Mouse (Mus musculus): Measurements from ENCODE around the gene Mme. TPM values are rescaled to one million over a fixed set of nuclear protein-coding genes. Genes with fewer than 3 reads are reported as not detected.

Gene Mme
- total RNA-seq, 1 experiment from 2014 or later = not detected

DNA sequence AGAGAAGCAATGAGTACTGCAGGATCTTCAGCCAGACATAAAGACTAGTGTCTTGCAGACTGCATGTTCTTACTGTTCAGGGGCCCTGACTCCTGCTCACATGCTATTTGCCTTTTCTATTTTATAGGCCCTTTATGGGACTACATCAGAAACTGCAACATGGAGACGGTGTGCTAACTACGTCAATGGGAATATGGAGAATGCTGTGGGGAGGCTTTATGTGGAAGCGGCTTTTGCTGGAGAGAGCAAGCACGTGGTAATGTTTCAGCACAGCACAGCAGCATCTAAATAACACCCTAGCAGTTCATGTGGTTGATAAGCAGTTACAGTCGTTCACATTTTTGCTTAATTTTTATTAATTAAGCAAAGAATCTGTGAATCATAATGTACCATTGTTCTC, 103.7 kb downstream of the Mme start:
- no peak for ATAC-seq (replicated peaks; ENCODE audit: insufficient number of reproducible peaks, low FRiP score, low TSS enrichment, poor library complexity, severe bottlenecking)

DNA sequence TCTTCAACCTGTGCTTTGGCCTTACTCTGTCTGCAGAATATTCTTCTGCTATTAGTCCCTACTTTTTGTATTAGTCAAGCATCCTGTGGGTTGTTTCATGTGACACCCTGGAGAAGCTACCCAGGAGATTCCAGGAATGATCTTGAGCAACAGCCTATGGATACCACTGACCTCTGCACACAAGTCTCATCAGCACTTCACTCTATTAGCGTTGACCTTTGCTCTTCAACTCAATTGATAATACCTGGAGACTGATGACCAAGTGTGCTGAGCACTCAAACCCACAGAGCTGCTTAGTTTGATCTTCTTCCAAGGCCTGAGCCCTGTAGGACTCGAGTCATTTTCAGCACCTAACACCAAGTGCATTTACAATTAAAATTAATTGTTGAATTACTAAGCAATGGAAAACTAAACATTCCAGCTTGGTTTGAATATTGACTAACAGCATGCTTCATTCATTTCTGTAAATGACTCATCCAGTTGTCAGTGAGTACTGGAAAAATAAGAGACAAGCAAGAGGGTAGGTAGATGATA, 107.6 kb downstream of the Mme start:
- no peak for ATAC-seq (replicated peaks; ENCODE audit: insufficient number of reproducible peaks, low FRiP score, low TSS enrichment, poor library complexity, severe bottlenecking)

GRCm38 (mm10) chr3:63350242-63350641, 108.9 kb downstream of the Mme start:
- no peak for ATAC-seq (replicated peaks; ENCODE audit: insufficient number of reproducible peaks, low FRiP score, low TSS enrichment, poor library complexity, severe bottlenecking)

DNA sequence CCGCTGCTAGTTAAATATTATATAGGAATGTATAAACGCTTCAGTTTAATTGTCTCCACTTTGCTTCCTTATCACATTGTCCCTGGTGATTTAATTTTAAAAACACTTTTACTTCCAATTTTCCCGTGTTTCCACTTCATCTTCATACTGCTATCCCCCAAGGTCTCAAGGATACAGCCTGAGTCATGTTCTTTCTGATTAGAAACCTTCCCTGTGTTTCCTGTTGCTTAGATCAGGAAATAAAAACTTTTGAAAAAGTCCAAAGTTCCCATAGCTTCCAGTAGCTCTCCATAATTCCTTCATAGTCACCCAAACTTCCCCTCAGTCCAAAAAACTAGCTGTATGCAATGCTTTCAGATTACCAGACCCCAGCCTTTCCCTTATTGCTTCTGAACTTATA, 109.4 kb downstream of the Mme start:
- ATAC-seq (replicated peaks; ENCODE audit: insufficient number of reproducible peaks, low FRiP score, low TSS enrichment, poor library complexity, severe bottlenecking) = no peak

- no peak for ATAC-seq (replicated peaks; ENCODE audit: insufficient number of reproducible peaks, low FRiP score, low TSS enrichment, poor library complexity, severe bottlenecking)
Observed at GRCm38 (mm10) chr3:63351680-63352260, 110.4 kb downstream of the Mme start.

GRCm38 (mm10) chr3:63359512-63359911, 118.2 kb downstream of the Mme start:
- ATAC-seq (replicated peaks; ENCODE audit: insufficient number of reproducible peaks, low FRiP score, low TSS enrichment, poor library complexity, severe bottlenecking) = no peak

GRCm38 (mm10) chr3:63384989-63385388, 143.7 kb downstream of the Mme start:
- no peak for ATAC-seq (replicated peaks; ENCODE audit: insufficient number of reproducible peaks, low FRiP score, low TSS enrichment, poor library complexity, severe bottlenecking)

- ATAC-seq (replicated peaks; ENCODE audit: insufficient number of reproducible peaks, low FRiP score, low TSS enrichment, poor library complexity, severe bottlenecking) = no peak
Observed at GRCm38 (mm10) chr3:63390774-63391173, 149.4 kb downstream of the Mme start.

- no peak for ATAC-seq (replicated peaks; ENCODE audit: insufficient number of reproducible peaks, low FRiP score, low TSS enrichment, poor library complexity, severe bottlenecking)
Observed at GRCm38 (mm10) chr3:63391348-63391747, 150.0 kb downstream of the Mme start.

DNA sequence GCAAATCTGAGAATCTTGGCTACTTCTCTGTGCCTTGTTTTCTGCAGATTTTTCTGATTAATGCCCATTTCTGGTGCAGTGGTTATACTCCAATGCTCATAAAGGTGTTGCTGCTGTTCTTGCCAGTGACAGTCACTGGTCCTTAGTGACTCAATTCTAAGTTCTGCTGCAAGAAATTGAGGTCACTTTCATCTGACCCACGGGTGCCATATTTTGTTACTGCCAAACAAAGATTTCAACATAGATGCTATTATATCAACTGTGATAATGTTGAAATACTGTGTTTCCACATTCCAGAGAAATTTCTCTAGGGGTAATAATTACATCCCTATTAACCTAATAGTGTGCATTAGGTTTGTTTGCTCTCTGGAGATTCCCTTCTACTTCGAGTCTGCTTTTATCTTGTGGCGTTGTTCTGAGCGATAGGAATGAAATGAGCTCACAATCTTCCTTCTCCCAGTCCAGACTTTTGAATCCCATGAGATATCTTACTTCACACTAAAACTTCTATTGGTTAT, 153.1 kb downstream of the Mme start:
- ATAC-seq (replicated peaks; ENCODE audit: insufficient number of reproducible peaks, low FRiP score, low TSS enrichment, poor library complexity, severe bottlenecking) = no peak

DNA sequence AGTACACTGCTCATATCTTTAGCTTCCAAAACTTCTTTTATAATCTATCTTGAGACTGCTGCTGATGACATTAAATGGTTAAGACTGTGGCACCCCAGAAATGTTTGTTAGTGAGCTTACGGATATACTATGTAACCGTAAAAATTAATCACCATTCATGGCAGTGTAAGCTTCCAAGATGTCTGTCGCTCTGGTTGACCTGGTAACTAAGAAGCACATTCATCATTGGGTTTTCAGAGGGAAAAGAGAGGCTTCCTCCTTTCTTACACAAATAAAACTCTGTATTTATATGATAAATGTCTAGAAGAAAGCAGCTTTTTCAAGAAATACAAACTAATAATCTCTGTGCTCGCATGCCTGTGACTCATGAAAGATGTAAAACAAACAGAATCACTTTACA, 156.8 kb downstream of the Mme start:
- no peak for ATAC-seq (replicated peaks; ENCODE audit: insufficient number of reproducible peaks, low FRiP score, low TSS enrichment, poor library complexity, severe bottlenecking)

DNA sequence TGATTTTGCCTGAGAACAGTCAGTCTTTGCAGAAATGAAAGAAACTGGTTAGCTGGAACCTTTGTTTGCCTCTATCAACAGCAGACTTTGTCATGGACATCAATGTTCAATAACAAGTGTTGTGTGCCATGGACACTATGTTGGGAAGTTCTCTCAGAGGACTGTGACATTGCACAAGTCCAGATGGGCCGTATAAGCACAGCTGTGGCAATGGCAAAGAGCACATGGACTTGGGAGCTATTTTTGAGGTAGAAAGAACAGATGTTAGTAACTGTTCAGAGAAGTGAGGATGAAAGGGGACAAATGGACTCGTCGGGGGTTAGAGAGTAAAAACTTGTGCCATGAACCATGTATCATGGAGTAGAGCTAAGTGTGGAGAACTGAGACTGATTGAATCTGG, 165.1 kb downstream of the Mme start:
- no peak for ATAC-seq (replicated peaks; ENCODE audit: insufficient number of reproducible peaks, low FRiP score, low TSS enrichment, poor library complexity, severe bottlenecking)

- ATAC-seq (replicated peaks; ENCODE audit: insufficient number of reproducible peaks, low FRiP score, low TSS enrichment, poor library complexity, severe bottlenecking) = no peak
Observed at GRCm38 (mm10) chr3:63411006-63411405, 169.7 kb downstream of the Mme start.

DNA sequence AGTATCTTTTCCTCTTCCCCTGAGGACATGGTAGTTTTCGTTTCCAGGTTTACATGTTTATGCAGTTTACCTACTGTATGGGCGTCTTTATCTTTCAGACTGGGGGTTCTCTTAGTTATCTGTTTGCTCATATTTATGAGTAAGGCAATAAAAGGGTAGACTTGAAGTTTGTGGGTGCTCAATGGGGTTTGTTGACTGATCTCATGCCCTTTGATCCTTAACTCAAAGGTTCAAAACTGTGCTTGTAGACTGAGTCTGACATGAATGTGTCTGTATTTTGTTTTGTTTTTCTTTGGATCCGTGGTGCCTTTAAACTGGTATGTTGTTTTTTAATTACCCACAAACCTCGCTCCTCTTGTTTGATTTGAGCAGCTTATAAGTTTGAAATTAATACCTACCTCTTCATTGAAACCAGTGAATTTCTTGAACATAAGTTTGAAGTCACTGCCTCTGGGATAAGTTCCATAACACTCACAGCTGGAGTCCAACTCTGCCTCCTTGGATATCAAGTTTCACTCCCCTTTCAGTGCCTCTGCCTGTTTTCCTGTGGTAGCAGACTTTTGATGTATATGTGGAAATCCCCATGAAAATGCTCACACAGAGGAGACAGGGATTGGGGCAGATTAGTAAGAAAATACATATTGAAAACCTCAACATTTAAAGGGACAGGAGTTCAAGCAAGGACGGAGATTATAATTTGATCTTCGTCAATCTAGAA, 171.0 kb downstream of the Mme start:
- no peak for ATAC-seq (replicated peaks; ENCODE audit: insufficient number of reproducible peaks, low FRiP score, low TSS enrichment, poor library complexity, severe bottlenecking)

DNA sequence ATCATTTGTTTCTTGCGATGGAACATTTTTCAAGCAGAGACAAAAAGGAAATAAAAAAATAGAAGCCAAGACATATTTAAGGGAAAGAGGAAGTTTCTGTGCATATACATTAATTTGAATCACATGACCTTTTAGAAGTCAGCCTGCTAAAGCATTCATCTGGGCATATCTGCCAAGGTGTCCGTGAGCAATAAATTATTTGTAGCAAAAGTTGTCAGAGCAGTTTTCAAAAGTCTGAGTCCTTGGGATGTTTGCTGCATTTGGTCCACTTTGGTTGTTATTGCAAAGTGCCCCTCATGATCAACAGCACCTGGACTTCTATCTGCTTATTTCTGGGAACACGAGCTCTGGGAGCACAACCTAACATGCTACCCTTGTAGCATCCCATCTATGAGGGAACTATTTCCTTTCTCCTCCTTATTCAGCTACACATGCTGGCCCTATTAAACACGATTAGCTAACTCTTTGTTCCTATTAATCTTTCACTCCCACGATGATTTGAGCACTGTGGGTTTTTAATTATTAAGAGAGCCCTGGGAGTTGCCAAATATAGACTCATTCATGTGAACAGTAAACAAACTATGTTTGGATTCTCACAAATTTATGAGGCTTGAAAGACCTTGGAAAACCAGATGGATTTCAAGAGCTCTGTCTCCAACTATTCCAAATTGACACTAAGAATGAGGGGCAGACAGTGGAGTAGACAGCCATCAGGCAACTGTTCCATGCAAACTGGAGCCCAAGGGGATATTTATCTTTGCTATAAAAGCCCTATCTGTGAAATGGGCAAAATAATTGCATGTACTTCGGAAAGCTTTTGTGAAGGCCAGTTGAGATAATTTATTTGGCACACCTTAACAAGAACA, 171.9 kb downstream of the Mme start:
- no peak for ATAC-seq (replicated peaks; ENCODE audit: insufficient number of reproducible peaks, low FRiP score, low TSS enrichment, poor library complexity, severe bottlenecking)

DNA sequence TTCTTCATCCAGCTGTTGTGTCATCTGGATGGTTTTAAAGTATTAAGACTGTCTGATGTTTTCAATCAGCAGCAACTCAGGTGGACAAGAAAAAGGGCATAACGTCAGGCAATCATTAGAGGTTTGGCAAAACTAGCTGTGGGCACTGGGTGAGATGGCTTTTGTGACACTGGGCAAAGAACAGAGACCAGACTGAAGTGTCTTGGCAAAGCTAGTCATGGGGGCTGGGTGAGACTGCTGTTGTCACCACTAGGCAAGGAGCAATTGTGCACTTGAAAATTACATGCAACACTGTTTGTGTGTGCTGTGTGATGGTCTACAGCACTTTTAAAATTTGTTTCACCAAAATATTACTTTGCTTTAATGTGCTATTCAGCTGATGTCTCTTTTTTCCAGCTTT, 175.9 kb downstream of the Mme start:
- no peak for ATAC-seq (replicated peaks; ENCODE audit: insufficient number of reproducible peaks, low FRiP score, low TSS enrichment, poor library complexity, severe bottlenecking)

DNA sequence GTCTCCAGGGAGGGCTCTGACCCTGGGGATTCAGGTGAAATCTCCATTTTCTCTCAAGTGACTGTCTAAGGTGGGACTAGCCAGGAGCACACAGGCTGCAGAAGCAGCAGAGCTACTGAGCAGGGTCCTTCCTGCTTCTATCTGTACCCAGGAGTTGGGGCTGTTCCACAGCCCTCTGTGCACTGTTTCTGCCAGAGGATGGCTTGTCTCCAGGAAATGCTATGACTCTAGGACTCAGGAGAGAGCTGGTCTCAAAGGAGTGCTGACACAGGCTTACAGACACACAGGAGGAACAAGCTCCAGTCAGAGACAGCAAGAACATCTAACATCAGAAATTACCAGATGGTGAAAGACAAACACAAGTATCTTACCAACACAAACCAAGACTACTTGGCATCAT, 176.4 kb downstream of the Mme start:
- ATAC-seq (replicated peaks; ENCODE audit: insufficient number of reproducible peaks, low FRiP score, low TSS enrichment, poor library complexity, severe bottlenecking) = no peak

GRCm38 (mm10) chr3:63423552-63423951, 182.2 kb downstream of the Mme start:
- no peak for ATAC-seq (replicated peaks; ENCODE audit: insufficient number of reproducible peaks, low FRiP score, low TSS enrichment, poor library complexity, severe bottlenecking)

All from monocyte, adult 5-6 weeks (primary cell).